Mouse (Mus musculus): ENCODE measurements around the gene Tcirg1.

Gene Tcirg1

GRCm38 (mm10) chr19:3926685-3927084 is 19.8 kb upstream of the Tcirg1 start:
- DNase-seq (ENCODE audit: low spot score) = no peak

GRCm38 (mm10) chr19:3926279-3926678 is 19.3 kb upstream of the Tcirg1 start:
- no peak for DNase-seq (ENCODE audit: low spot score)

DNA sequence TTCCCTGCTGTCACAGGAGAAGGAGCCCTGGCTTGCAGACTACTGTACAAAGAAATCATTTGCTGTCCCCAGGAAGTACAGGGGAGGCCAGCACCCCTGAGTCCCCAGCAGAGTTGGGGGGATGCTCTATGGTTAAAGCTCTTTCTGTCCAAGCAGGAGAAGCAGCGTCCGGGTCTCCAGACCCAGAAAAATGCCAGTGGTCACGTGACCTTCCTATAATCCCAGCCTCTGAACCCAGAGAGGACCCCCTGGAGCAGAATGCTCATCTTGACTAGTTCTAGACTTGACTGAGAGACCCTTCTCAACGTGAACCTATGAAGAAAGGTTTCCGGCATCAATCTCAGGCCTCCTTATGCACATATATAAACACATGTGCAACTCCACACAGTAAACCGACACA is 18.9 kb upstream of the Tcirg1 start:
- DNase-seq (ENCODE audit: low spot score) = no peak

- no peak for DNase-seq (ENCODE audit: low spot score)
Observed at GRCm38 (mm10) chr19:3924868-3925267, 17.9 kb upstream of the Tcirg1 start.

GRCm38 (mm10) chr19:3924190-3924589 is 17.3 kb upstream of the Tcirg1 start:
- DNase-seq (ENCODE audit: low spot score) = no peak

- DNase-seq (ENCODE audit: low spot score) = no peak
Observed at GRCm38 (mm10) chr19:3923586-3923985, 16.7 kb upstream of the Tcirg1 start.

GRCm38 (mm10) chr19:3922661-3923371 is 15.9 kb upstream of the Tcirg1 start:
- DNase-seq (ENCODE audit: low spot score) = no peak

- no peak for DNase-seq (ENCODE audit: low spot score)
Observed at GRCm38 (mm10) chr19:3919928-3920327, 13.0 kb upstream of the Tcirg1 start.

DNA sequence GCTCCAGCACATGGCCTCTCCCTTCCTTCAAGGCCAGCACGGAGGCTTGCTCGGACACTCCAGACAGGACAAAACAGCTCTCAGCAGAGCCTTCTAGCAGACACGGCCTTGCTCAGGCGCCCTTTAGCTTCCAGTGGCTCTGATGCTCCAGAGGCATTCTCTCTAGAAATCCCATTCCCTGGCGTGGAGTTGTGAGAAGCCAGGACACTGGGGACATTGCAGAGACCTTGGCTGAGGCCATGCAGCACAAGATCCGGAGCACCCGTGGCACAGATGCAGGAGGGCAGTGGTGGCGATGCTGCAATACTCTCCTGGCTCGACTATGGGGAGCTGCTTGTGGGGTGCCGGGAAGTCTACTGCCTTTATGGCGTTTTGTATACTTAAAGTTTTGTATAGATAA is 9.8 kb upstream of the Tcirg1 start:
- DNase-seq (ENCODE audit: low spot score) = no peak

DNA sequence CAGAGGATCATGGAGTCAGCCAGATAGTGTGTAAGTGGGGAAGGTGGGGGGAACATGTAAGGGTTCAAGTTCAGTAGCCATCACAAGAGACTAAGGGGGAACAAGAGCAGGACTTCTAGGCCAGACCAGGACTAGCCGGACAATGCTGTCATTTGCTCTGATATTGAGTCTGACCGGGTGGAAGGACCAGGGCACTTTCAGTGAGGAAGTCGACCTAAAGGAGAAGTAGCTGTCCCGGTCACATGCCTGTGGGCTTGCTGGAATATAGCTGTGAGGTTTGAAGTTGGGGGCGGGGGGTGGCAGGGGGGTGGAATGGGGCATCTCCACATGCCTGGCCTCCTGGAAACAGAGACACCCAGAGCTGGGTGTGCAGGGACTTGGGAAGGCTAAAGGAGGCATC is 7.6 kb upstream of the Tcirg1 start:
- no peak for DNase-seq (ENCODE audit: low spot score)

DNA sequence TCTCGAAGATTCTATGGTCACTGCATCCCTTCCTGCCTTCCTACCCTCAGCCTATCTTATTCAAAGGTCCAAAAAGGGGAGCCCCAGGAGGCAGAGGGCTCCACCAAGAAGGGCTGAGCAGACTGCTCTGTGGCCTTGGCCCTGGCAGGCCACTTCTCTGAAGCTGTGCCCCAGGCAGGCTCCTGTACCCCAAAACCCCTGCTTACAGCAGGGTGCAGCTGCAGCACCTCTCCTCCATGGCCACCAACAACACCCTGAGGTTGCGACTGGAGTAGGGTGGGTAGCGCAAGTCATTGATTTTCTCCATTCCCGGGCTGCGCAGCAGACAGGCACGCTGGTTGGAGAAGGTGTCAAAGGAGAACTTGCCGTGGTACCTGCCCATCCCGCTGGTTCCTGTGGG is 6.8 kb upstream of the Tcirg1 start:
- no peak for DNase-seq (ENCODE audit: low spot score)

GRCm38 (mm10) chr19:3912337-3913204 is 5.6 kb upstream of the Tcirg1 start, which contains the start of gene Ndufs8:
TSS of gene Ndufs8 (minus strand) at chr19:3912774.
- DNase-seq (ENCODE audit: low spot score) = peak; percentile 96

DNA sequence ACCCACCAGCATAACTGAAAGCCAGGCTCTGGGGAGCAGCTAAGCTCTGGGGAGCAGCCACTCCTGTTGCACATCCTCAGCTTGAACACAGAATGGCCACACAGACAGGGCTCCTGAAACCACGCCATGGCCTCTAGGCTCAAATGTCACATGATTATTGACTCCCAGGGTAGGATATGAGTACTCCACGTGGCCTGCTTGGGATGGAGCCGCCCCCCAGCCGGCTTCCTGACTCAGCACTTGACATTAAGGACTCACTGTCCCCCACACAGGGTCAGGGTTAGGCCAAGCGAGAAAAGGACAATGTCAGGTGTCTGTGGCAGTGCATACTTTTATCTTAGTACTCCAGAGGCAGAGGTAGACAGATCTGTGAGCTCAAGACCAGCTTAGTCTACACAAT is 3.3 kb upstream of the Tcirg1 start:
- DNase-seq (ENCODE audit: low spot score) = no peak

DNA sequence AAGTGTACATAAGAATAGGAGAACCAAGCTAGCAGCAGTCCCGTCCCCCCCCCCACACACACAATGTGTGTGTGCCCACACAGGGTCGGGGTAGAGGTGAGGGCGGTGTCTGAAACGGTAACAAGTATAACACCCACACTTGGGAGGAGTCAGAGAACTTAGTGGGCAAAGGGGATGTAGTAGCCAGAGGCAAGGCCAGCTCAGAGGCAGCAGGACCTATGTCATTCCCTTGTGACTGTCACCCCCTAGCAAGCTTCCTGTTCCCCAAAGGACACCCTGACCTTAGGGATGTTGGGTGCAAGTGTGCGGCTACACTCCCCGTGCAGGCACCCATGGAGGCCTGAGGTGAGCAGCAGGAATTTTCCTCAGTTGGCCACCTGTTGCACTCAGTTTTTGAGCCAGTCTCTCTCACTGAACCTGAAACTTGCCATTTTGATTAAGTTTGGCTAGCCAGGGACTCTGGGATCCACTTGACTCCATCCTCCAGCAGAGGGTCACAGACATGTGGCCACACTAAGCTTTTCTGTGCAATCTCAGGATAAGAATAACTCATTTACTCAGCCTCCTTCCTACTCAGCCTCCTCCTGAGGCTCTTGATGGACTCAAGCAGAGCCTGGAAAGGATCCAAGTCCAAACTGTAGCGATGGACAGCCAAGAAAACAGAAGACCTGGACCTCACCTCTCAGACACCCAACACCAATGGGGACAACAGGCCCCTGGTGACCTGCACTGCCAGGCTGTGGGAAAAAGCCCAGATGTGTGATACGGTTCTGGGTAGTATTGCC is 1.1 kb upstream of the Tcirg1 start:
- DNase-seq (ENCODE audit: low spot score) = no peak

- DNase-seq (ENCODE audit: low spot score) = no peak
Observed at GRCm38 (mm10) chr19:3906326-3906725, 607 bp downstream of the Tcirg1 start.

DNA sequence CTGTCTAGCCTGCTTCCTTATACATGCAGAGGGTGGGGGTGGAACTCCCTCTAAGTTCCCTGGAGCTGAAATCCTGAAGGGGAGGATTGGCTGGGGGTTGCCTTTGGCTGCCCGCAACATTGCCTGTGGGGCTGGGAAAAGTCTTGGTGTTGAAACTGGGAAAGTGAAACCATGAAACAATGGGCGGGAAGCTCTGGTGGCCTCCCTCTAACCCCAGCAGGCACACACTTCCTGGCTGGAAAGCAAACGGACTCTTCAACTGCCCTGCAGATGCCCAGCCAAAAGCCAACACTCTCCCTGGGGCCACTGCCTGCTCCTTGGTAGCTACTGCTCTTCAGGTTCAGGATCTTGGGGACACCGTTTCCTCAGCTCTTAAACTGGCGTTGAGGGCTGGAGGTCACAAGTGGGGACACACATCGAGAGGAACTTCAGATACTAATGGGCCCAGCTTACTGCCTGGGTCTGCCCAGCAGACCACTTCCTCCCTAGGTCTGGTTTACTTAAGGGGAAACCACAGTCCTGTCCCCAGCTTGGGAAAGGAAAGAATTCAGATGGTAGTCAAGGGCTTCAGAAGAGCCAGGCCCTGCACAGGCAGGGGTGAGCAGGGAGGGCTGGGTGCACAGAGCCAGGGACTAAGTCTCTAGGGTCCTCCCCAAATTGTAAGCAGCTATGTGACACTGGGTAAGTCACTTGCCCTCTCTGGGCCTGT is 1.5 kb downstream of the Tcirg1 start:
- no peak for DNase-seq (ENCODE audit: low spot score)

- DNase-seq (ENCODE audit: low spot score) = no peak
Observed at GRCm38 (mm10) chr19:3904363-3904675, 2.6 kb downstream of the Tcirg1 start.

DNA sequence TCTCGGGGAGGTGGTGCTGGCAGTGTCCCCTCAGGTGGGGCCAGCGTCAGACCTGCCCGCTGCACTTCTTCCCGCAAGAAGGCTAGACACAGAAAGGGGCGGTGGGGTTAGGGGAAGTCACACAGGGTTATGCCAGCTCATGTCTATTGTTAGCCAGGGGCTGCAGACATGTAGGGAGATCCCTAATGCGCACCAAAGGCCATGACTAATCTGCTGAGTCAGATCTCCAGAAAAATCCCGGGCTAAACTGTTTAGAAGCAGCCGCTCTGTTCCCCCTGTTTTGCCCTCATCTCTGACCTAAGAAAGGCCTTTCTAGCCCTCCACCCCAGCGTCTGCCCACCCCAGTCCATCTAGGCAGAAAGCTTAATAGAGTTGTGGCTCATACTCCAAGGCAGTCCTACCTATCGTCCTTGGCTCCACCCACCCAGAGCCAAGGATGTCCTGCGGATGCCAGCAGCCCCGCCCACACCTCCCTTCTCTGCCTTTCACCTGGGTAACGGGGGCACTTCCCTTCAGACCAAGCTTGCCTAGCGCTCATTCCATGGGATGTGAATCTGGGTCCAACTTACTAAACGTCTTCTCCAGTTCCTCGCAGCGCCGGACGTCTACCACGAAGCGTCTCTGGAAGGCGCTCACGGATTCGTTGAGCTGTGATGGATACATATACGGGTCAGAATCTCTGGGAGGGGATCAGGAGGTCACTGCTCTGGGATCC is 3.1 kb downstream of the Tcirg1 start:
- DNase-seq (ENCODE audit: low spot score) = no peak

DNA sequence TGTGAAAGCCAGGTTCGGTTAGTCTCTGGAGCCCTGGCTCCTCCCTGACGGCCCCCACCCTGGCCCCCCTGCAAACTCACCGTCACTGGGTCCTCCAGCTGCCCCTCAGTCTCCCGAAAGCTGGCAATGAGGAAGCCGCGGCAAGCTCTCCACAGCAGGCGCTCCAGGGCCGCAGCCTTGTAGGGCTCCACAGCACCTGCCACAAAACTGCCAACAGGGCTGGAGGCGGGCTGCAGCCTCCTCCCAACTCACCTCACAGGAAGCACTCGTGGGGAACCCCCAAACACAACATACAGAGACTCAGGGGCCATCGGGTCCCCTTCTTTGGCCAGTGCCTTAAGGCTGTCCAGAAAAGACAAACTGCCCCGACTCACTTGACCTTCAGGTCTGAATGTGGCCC is 4.0 kb downstream of the Tcirg1 start:
- no peak for DNase-seq (ENCODE audit: low spot score)

DNA sequence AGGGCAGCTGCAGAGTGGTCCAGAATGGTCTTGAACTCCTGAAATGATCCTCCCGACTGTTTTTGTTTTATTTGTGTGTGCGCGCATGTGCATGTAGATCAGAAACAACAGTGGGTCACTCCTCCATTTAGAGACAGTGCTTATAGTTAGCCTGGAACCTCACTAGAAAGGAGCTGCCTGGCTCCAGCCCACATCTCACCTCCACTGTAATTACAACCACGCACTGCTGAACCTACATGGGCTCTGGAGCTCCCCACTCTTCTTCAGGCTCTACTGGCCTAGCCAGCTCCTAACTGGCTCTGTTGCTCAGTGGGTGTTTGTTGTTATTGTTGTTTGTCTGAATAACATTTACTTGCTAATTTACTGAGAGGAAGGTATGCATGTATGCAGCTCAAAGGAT is 7.3 kb downstream of the Tcirg1 start:
- DNase-seq (ENCODE audit: low spot score) = no peak

DNA sequence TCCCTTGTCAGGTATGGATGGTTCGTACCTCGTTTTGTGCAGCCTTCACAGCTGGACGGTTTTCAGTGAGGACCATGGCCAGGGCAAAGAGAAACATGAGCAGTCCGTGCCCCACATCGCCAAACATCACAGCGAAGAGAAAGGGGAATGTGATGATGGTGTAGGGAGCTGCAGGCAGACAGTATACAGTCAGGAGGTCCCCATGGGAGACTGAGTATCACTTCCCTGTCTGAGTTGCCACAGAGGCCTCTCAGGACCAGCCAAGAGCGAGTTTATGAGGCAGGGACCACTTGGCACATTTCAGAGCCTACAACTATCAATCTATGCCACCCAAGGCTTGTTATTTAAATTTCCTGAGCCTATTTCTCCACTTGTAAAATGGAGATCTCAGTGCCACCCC is 8.0 kb downstream of the Tcirg1 start:
- DNase-seq (ENCODE audit: low spot score) = no peak

- DNase-seq (ENCODE audit: low spot score) = no peak
Observed at GRCm38 (mm10) chr19:3897557-3897956, 9.4 kb downstream of the Tcirg1 start.
